Mouse (Mus musculus) cerebellum, adult 8-10 months (tissue): ENCODE measurements around the gene Adnp.

ENCODE experiments used
- DNase-seq: peaks from one replicate; pipeline ENCODE4 v3.0.0; 2022

The Adnp gene

GRCm38 (mm10) chr2:168206725-168207644, at the start of gene Adnp:
Gene Adnp, minus strand, starts transcription at chr2:168207112.
- DNase-seq = peak; percentile 89

DNA sequence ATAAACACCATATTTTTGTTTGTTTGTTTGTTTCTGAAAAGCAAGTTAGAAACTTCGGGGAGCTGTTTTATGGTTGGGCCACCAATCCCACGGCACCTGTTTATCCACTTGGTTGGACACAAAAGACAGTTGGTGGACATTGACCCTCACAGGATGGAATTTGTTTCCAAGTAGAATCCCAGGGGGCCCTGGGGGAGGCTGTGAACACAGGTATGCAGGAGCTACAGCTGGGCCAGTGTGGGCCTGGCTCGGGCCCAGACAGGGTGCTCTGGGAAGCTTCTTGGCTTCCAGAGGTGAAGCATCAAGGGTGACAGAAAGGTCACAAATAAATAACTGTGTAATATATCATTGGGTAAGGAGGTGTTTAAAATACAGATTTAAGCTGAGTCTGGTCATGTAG, 49.6 kb upstream of the Adnp start:
- DNase-seq = no peak

DNA sequence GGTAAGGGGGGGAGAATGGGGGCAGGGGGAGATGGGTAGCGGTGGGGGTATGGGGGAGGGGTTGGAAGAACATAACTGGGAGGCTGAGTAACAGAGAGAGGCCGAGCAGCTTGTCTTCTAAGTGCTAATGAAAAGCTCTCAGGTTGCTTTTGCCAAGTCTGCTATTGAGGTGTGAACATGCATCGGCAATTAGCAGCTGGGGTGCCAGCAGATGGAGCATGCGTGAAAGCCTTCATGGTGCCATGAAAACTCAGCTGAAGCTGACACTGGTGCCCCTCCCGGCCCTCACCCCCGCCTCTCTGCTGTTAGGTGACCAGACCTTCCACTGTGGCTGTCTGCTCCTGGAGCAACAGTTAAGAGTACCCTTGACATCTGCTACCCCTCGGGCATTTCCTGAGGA, 46.9 kb upstream of the Adnp start:
- no peak for DNase-seq

GRCm38 (mm10) chr2:168252639-168253292, 45.9 kb upstream of the Adnp start:
- no peak for DNase-seq

- peak; percentile 86 for DNase-seq
Observed at GRCm38 (mm10) chr2:168250270-168250669, 43.4 kb upstream of the Adnp start.

DNA sequence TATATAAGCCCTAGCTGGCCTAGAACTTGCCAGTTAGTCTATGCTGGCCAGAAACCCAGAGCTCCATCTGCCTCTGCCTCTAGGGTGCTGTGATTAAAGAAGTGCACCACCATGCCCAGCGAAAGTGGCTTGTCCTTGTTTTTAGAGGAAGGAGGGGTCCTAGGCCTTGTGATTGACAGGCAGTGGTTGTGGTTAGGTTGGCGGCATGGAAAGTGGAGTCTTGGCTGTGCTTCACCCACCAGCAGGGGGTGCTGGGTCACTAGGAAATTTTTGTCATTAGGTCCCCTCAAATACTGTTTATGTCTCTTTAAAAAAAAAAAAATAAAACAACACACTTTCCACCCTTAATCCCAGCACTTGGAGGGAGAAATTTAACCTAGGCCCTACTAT, 41.9 kb upstream of the Adnp start:
- no peak for DNase-seq

- no peak for DNase-seq
Observed at GRCm38 (mm10) chr2:168248167-168248855, 41.4 kb upstream of the Adnp start.

GRCm38 (mm10) chr2:168245571-168245970, 38.7 kb upstream of the Adnp start:
- no peak for DNase-seq

GRCm38 (mm10) chr2:168243278-168243677, 36.4 kb upstream of the Adnp start:
- DNase-seq = no peak

DNA sequence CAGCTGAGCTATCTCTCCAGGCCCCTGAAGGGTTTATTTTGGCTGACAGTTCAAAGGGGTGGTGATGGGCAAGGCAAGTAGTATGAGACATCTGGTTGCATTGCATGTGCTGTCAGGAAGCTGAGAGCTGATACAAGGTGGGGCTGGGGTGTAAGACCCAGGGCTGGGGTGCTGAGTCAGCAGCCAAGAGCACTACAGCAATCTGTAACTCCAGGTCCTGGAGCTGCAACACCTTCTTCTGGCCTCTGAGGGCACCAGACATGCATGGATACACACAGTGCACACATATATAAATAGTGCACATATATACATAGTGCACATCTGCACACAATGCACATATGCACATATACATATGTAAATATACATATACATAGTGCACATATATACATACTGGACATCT, 35.9 kb upstream of the Adnp start:
- DNase-seq = no peak

GRCm38 (mm10) chr2:168238335-168238734, 31.4 kb upstream of the Adnp start:
- DNase-seq = no peak

DNA sequence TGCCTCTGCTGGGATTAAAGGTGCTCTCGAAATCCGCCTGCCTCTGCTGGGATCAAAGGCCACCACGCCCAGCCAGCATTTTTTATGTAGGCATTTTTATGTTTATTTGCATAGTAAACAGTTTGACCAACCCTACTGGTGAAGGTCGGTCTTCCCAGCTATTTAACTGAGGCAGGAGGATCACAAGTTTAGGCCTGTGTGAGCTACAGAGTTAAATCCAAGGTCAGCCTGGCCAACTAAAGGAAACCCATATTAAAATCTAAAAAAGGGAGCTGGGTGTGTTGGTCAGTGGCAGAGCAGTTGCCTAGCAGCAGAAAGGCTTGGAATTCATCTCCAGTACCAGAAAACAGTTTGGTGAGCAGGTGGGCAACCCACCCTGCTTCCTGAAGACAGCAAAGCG, 26.4 kb upstream of the Adnp start:
- no peak for DNase-seq

DNA sequence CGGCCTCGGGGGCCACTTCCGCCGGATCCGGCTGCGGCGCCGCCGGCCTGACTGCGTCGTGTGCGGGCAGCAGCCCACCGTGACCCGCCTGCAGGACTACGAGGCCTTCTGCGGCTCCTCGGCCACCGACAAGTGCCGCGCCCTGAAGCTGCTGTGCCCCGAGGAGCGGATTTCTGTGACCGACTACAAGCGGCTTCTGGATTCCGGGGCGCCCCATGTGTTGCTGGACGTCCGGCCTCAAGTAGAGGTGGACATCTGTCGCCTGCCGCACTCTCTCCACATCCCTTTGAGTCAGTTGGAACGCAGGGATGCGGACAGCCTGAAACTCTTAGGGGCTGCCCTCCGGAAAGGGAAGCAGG, 24.5 kb upstream of the Adnp start:
- DNase-seq = no peak

- DNase-seq = peak; percentile 26
Observed at GRCm38 (mm10) chr2:168230773-168231470, 24.0 kb upstream of the Adnp start.

- peak; percentile 86 for DNase-seq
Observed at GRCm38 (mm10) chr2:168230026-168230728, 23.3 kb upstream of the Adnp start, which contains the start of the genes Gm20716, Dpm1 and Mocs3. Gene Gm20716, minus strand, starts transcription at chr2:168230364. Gene Dpm1, minus strand, starts transcription at chr2:168230591. Gene Mocs3, plus strand, starts transcription at chr2:168230622.

DNA sequence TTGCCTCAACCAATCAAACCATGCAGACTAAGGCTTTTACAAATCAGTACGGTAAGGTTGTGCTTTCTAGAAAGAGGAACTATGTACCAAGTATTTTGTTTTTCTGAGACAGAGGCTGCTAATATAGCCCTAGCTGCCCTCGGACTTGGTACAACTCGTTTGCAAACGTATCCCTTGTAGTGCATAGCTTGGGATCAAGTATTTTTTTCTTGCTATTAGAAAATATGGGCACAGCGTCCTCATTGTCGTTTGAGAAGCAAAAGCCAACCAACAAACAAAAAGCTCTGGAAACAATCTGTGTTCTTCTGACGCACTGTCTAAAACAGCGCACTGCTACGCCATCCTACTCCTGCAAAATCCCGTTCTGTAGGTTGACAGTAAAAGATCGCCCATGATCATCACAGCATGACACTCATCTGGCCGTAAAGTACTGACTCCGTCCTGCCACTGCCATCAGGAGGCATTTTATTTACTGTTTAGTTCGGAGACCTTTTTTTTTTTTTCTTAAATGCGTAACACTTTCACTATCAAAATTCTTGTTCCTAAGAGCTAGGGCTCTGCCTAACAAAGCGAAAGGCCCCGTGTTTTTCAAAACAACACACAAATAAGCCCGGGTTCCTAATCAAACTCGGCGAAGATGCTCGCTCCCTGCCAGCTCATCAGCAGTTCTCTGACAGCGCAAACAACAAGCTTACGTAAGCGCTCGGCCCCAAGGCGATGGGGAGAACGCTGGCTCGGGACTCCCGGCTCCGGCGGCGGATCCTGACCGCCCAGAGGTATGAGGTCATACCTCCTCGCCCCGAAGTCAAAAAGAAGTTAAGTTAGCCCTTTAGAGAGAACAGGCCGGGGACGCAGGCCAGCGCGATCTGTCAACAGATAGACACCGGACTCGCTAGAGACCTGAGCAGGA, 22.5 kb upstream of the Adnp start:
- peak; percentile 48 for DNase-seq

- DNase-seq = no peak
Observed at GRCm38 (mm10) chr2:168223326-168223725, 16.4 kb upstream of the Adnp start.

DNA sequence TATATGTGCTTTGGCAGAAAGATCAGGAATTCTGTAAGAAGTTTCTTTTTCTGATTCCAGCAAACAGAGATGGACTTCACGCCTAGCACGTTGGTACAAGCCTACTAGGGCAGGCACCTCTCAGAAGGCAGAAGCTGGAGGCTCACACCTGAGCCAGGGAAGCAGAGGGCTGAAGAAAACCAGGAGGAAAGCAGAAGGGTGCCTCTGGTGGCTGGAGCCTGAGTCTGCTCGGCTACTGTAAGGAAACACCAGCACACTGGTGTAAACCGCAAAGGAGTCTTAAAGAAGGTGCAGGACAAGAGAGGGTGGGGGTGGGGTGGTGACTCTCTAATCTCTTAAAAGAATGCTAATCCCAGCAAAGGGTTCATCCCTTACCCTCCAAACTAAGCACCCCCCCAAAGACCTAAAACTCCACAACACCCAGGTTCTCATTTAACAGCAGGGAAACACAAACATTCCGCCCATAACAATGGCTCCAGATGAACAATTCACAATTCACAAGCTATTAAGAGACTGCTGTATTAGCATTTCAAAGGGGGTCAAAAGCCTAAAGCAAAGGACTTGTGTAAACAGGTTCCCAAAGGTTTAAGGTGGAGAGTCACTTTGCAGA, 7.0 kb upstream of the Adnp start:
- DNase-seq = no peak

GRCm38 (mm10) chr2:168207883-168208282, 971 bp upstream of the Adnp start:
- no peak for DNase-seq
